Mouse (Mus musculus) urinary bladder, postnatal 4 days (tissue): ENCODE measurements around the gene Pramef20.
"Not testable (repeated sequence)": the region's sequence is repeated elsewhere in the genome, so short reads cannot be mapped to it uniquely, and the experiment has no call there.

Experiments used
- DNase-seq, 2 experiments: peaks; one replicate each; pipeline ENCODE4 v3.0.0; 2021 to 2022; ENCODE audit warnings: low spot score in 2 of 2

Pramef20 gene

GRCm38 (mm10) chr4:144377911-144378310 lies at the start of gene Pramef20:
TSS of gene Pramef20 (minus strand) at chr4:144377933.
- no peak for DNase-seq

DNA sequence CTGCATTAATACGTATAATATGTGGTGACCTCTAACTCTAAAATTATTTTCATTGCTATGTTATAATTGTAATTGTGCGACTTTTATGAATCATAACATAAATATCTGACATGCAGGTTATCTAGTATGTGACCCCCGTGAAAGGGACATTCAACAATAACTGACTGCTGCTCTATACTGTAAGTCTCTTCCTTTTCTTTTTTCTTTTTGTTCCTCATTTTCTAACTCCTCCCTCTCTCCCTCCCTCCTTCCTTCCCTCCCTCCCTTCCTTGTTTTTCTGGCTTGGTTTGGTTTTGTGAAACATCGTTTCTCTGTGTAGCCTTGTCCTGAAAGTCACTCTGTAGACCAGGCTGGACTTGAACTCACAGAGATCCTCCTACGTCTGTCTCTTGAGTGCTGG lies 46.9 kb upstream of the Pramef20 start:
- DNase-seq, result no peak

DNA sequence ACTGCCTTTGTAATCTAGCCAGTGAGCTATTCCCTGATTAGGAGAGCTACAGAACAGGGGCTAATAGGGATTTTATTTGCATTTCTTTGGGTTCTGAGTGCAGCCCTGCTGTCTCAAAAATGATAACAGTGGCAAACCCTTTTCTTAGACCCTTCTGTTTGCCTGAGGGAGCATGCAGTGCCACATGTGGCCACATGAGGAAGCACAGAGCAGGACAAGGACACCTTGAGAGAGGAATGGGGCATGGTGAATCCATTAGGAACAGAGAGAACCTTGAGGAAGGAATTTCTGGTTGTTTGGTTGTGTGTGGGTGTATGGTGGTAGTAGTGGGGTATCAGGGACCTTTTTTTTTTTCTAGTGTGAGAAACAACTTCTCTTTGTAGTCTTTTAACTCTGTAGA lies 42.9 kb upstream of the Pramef20 start:
- DNase-seq, result no peak

GRCm38 (mm10) chr4:144408290-144408689 lies 30.6 kb upstream of the Pramef20 start, which contains the start of gene Pramef12:
TSS of gene Pramef12 (minus strand) at chr4:144408464.
- no peak for DNase-seq

DNA sequence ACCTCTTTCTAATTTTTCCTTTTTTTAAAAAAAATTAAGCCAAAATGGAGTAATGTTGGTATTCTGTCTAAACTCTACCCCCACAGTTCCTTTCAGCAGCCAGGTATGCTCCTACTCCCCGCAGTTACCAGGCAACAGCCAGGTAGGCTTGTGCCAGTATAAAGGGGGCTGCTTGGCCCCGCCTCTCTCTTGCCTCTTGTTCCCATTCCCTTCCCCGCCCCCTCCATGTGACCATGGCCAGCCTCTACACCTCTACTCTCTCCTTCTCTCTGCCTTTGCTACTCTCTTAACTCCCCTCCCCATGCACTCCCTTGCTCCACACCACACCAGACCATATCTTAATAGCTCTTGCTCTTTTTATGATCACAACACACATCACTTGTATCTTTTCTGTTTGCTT lies 28.5 kb upstream of the Pramef20 start:
- no peak for DNase-seq

GRCm38 (mm10) chr4:144404456-144405086 lies 26.8 kb upstream of the Pramef20 start:
- peak; percentile 60 to 66 for DNase-seq

GRCm38 (mm10) chr4:144402712-144403111 lies 25.0 kb upstream of the Pramef20 start:
- DNase-seq, result no peak

GRCm38 (mm10) chr4:144396316-144396715 lies 18.6 kb upstream of the Pramef20 start:
- DNase-seq, result no peak

- DNase-seq, result not testable (repeated sequence)
These were observed 20.1 kb downstream of the Pramef20 start, which contains the start of gene Gm13119 for GRCm38 (mm10) chr4:144357642-144358041. TSS of gene Gm13119 (plus strand) at chr4:144357942.

GRCm38 (mm10) chr4:144335856-144336255 lies 41.9 kb downstream of the Pramef20 start:
- DNase-seq, result not testable (repeated sequence)

DNA sequence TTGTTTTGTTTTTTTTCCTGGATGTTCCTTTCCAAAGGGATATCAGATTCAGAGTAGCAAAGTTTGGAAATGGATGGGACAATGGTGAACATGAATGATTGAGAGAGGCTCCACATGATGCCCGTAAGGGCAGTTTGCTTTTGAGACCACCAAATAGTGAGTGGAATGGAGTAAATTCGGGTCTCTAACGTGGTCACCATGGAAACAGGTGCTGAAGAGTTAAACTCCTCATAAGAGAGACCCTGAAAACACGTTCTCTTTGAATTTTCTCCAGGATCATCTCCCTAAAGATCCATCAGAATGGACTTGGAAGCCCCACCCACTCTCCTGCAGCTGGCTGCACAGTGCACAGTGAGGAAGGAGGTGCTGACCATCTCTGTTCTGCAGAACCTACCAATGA lies 47.8 kb downstream of the Pramef20 start, which contains the start of gene Gm13128:
Gene Gm13128 (plus strand): TSS at position 301 of the 400 bp plus-strand sequence.
- not testable (repeated sequence) for DNase-seq
